Mouse (Mus musculus) retina, postnatal 7 days (tissue): ENCODE results near the gene Ache.
"Not testable (repeated sequence)": the region's sequence is repeated elsewhere in the genome, so short reads cannot be mapped to it uniquely, and the experiment has no call there.

Source experiments
- DNase-seq: peaks from one replicate; pipeline ENCODE4 v3.0.0-alpha.2; 2012; ENCODE audit warnings: low read depth, low spot score

Gene Ache

GRCm38 (mm10) chr5:137287032-137287952 lies at the start of gene Ache:
Gene Ache, plus strand, starts transcription at chr5:137287519.
- DNase-seq, result no peak

GRCm38 (mm10) chr5:137263897-137264720 lies 23.2 kb upstream of the Ache start:
- no peak for DNase-seq

DNA sequence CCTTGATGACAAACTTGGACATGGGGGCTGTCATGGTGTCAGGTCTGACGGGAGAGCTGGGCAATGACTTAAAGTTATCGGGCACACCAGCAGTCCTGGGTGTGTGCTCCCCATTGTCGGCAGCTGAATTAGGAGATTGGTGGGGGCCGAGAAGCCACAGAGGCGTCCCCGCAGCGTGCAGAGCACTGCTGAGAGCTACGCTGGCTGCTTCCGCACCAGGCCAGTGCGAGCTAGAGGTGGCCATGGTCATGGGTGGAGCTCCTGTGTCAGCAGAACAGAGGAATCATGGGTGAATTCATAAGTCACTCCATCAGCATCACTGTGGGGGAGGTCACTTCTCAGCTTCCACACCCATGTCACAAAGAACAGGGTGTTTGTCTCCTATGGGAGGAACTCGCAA lies 22.5 kb upstream of the Ache start:
- DNase-seq, result no peak

DNA sequence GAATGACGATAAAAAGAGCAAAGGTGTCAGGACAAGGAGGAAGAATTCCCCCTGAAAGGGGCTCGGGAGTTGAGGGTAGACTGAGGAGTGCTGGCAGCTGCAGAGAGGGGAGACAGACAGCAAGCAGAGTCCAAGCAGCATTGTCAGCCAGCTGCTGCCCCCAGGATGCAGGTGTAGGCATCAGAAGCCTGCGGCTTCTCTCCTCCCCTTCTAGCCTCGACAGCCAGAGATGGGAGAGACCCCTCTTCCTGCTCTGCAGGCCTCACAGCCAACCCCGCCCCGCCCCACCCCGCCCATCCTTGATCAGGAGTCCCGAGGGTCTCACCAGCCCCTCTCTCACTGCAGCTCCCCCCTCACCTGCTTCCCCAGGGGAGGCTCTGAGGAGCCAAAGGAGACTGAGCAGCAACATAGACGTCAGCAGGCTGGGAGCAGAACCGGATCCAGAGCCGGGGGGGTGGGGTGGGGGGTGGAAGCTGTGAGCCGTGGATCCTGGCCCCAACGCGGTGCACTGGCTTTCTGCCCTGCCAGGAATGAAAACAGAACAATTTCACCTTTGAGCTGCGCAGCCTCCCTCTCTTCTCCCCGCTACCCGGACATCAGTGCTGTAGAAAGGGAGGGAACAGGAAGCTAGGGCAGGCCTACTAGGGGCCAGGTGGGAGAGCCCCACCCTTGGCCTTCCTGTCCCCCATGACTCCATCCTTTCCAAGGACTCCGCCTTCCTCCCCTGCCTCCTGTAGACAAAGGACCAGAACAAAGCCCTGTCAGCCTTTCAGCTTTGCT lies 19.0 kb upstream of the Ache start:
- no peak for DNase-seq

- DNase-seq, result no peak
These were observed 9.7 kb upstream of the Ache start for GRCm38 (mm10) chr5:137277360-137278342.

- not testable (repeated sequence) for DNase-seq
These were observed 2.9 kb upstream of the Ache start for GRCm38 (mm10) chr5:137284411-137284810.

DNA sequence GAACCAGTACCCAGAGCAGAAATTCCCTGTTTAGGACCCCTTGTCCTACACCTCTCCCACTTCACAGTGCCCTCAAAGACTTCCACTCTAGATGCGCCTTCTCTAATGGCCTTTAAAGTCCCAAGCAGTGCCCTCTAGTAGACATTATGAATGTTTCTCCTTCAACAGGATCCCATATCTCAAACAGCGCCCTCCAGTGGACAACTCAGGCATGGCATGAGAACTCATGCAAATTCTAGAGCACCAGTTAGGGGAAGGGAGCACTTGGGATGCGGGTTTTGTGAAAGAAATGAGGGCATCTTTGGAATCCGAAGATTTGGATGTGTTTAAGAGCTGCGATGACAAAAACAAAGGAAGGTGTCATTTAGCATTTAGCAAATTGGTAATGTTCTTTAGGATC lies 2.3 kb upstream of the Ache start:
- no peak for DNase-seq

DNA sequence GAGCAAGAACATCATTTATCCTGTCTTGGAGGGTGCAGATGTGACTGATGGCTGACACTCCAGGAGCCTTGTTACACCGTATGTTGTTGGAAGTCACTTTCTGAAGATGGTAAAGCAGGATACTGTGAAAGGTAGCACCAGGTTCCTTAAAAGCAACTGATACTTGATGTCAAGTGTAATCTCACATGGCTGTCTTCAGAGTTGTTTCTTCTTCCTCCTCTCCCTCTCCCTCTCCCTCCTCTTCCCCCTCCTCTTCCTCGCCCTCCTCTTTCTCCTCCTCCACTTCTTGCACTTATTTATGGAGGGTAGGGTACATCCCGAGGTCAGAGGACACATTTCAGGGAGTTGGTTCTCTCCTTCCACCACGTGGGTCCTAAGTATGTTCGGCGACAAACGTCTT lies 1.3 kb upstream of the Ache start:
- DNase-seq, result no peak

DNA sequence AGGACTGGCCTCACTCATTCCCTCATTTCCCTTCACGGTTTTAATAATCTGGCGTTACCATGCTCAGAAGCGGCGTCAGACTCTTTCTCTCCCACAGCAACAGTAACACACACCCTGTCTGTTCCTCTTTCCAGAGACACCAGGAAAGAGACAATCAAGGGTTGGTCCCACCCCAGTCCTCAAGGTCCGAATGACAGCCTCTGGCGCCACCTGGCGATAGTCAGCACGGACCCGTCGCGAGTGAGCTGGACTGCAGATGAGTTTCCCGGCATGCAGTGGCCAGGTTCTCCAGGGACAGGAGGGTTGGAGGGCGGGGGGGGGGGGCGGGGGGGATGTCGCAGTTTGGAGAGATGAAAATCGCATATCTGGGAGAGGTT lies 676 bp upstream of the Ache start:
- DNase-seq, result peak; percentile 83

DNA sequence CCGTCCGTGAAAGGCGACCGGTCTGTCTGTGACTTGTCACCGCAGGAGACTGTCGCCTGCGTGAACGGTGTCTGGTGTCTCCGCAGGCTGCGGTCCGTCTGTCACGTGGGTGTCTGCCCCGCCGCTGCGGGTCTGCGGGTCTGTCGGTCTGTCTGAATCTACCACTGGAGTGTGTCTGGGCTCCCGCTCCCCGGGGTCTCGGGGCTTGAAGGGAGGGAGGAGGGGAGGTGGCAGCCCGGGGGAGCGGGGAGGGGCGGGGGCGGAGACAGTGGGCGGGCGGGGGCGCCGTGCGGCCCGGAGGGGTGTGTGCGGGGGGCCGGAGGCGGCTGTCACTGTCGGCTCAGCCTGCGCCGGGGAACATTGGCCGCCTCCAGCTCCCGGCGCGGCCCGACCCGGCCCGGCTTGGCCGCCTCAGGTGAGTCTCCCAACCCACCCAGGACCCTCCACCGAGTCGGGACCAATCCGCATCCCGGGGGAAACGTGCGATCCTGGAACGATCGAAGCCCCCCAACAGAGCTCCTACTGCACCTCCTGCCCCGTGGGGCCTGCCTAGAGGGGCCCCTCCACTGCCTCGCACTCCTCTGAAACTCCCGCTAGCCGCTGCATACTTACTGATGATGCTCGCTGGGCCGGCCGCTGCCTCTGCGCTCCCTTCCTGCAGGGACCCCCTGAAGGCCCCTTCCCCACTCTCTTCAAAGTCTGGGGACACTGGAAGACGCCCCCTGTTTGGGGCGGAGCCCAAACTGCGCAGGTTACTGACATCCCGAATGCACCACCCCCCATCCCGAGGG lies 829 bp downstream of the Ache start:
- no peak for DNase-seq

DNA sequence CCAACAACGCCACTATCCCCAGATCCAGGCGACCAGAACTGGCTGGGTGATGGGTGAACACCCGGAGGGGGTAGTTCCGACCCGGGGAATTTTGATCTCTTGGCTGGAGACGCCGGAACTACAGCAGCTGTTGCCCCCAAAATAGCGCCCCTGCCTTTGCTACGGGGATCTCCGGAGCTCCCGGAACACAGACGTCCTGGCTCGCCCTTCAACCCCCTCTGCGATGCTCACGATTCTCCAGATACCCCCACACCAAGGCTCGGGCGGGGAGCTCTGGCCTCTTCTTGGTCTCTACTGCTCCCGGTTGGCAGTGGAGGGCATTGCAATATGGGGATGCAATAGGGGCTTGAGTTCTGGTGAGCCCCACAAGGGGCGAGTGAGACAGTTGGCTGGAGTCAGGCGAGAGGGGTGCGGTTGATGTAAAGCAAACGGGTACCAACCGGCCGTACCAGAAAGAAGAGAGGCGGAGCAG lies 1.7 kb downstream of the Ache start:
- DNase-seq, result no peak

- DNase-seq, result no peak
These were observed 2.5 kb downstream of the Ache start for GRCm38 (mm10) chr5:137289591-137290365.

- DNase-seq, result no peak
These were observed 3.4 kb downstream of the Ache start for GRCm38 (mm10) chr5:137290677-137291076.

GRCm38 (mm10) chr5:137291381-137291926 lies 4.1 kb downstream of the Ache start:
- DNase-seq, result no peak

- no peak for DNase-seq
These were observed 6.0 kb downstream of the Ache start for GRCm38 (mm10) chr5:137293282-137293681.

DNA sequence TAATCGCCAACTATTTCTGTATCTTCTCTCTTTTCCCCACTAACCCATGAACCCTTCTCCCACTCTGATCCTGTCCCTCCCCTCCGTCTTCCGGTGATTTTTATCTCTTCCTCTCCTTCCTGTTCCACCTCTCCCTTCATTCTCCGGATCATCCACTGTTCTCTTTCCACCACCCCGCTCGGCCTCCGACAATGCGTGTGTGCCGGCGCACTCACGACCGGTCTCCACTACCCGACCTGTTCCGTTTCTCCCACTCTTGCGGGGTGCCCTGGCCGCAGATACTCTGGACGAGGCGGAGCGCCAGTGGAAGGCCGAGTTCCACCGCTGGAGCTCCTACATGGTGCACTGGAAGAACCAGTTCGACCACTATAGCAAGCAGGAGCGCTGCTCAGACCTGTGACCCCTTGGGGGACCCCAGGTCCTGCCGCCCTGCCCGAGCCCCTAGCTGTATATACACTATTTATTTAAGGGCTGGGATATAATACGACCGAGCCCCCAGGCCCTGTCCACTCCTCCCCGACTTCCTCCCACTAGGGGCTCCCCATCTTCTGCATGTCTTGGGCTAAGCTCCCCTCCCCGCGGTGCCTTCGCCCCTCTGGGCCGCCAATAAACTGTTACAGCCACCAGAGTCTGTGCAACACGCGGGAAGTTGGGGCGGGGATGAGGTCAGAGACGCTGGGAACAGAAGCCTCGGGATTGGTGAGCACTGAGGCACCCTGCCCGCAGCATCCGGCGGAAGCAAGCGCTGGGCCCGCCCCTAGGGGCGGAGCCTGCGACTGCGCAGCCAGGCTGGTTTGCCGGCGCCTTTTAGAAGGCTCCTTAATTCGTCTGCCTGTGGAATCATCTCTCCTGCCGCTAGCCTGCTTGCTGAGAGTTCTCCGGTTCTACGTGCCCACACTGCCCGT lies 6.8 kb downstream of the Ache start, which contains the start of gene Ufsp1:
TSS of gene Ufsp1 (plus strand) at position 791 of the 905 bp plus-strand sequence.
- DNase-seq, result peak; percentile 91

GRCm38 (mm10) chr5:137294744-137295093 lies 7.4 kb downstream of the Ache start:
- DNase-seq, result no peak

DNA sequence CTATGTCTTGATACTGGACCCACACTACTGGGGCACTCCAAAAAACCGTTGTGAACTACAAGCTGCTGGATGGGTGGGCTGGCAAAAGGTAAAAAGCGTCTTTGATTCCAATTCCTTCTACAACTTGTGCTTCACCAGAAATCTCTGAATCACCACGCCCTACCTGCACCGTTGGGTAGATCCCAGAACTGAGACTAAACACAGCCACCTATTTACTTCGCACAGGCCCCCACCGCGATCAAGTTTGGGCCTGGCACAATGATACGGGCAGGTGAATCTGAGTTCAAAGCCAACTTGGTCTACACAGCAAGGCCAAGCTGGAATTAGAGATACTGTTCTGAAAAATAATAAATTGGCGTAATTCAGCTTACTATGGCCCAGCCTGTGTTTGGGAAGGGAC lies 8.0 kb downstream of the Ache start:
- no peak for DNase-seq
